Mouse (Mus musculus) MEL (cell line): ENCODE measurements at regions not wholly inside any gene's neighbourhood (a gene's known extent, or its start where the extent isn't known, plus 50 kb on each side); places are given as distances from the start of the nearest gene placed in this dataset.
A peak's percentile ranks its signal among the peaks of the same experiment; 100 is the strongest.

ENCODE experiments used
- CHD1 ChIP-seq: IDR thresholded peaks from 2 replicates; pipeline ENCODE4 v1.6.1; 2012; ENCODE audit warnings: low read depth, mild to moderate bottlenecking, inconsistent platforms, low read length, improper control_type of control experiment
- CTCF ChIP-seq, 3 experiments: IDR thresholded peaks in 2 of 3; conservative IDR thresholded peaks in 1 of 3; 2 replicates each; pipeline ENCODE4 v1.5.1; 2011 to 2012; ENCODE audit warnings: low read length in 3 of 3, low read depth in 2 of 3, mild to moderate bottlenecking in 2 of 3, improper control_type of control experiment in 1 of 3, inconsistent platforms in 1 of 3, mixed read lengths in 1 of 3, moderate library complexity in 1 of 3; ENCODE audit not compliant: control insufficient read depth in 1 of 3, insufficient read depth in 1 of 3, poor library complexity in 1 of 3, severe bottlenecking in 1 of 3
- ELF1 ChIP-seq: IDR thresholded peaks from 2 replicates; pipeline ENCODE4 v1.6.1; 2014; ENCODE audit warnings: low read depth, mild to moderate bottlenecking, inconsistent platforms, low read length, improper control_type of control experiment, moderate library complexity
- EP300 ChIP-seq, 2 experiments: IDR thresholded peaks; 2 replicates each; pipeline ENCODE4 v1.6.1; 2011; ENCODE audit warnings: improper control_type of control experiment in 2 of 2, low read length in 2 of 2, low read depth in 1 of 2, mild to moderate bottlenecking in 1 of 2
- JUND ChIP-seq: IDR thresholded peaks from 2 replicates; pipeline ENCODE4 v1.6.1; 2011; ENCODE audit warnings: low read depth, mild to moderate bottlenecking, improper control_type of control experiment, low read length
- MAFK ChIP-seq: IDR thresholded peaks from 2 replicates; pipeline ENCODE4 v1.6.1; 2011; ENCODE audit warnings: low read depth, mild to moderate bottlenecking, low read length, improper control_type of control experiment, borderline replicate concordance
- MAX ChIP-seq: IDR thresholded peaks from 2 replicates; pipeline ENCODE4 v1.6.1; 2011; ENCODE audit warnings: low read length, improper control_type of control experiment
- NRF1 ChIP-seq: IDR thresholded peaks from 2 replicates; pipeline ENCODE4 v1.6.1; 2014; ENCODE audit warnings: low read depth, mild to moderate bottlenecking, inconsistent platforms, low read length, improper control_type of control experiment, moderate library complexity; ENCODE audit not compliant: poor library complexity, insufficient read depth, severe bottlenecking
- POLR2A ChIP-seq, 2 experiments: IDR thresholded peaks; 2 replicates each; pipeline ENCODE4 v1.6.1; 2011 to 2012; ENCODE audit warnings: low read length in 2 of 2, mild to moderate bottlenecking in 2 of 2, control low read depth in 1 of 2, improper control_type of control experiment in 1 of 2, low read depth in 1 of 2, moderate library complexity in 1 of 2; ENCODE audit not compliant: control insufficient read depth in 1 of 2, insufficient read depth in 1 of 2, poor library complexity in 1 of 2
- RCOR1 ChIP-seq: IDR thresholded peaks from 2 replicates; pipeline ENCODE4 v1.6.1; 2012; ENCODE audit warnings: low read depth, mild to moderate bottlenecking, inconsistent platforms, low read length, improper control_type of control experiment
- SIN3A ChIP-seq: IDR thresholded peaks from 2 replicates; pipeline ENCODE4 v1.6.1; 2012; ENCODE audit warnings: low read length, improper control_type of control experiment, inconsistent platforms
- SMC3 ChIP-seq: IDR thresholded peaks from 2 replicates; pipeline ENCODE4 v1.6.1; 2011; ENCODE audit warnings: low read depth, low read length, improper control_type of control experiment
- ZKSCAN1 ChIP-seq: IDR thresholded peaks from 2 replicates; pipeline ENCODE4 v1.6.1; 2012; ENCODE audit warnings: low read depth, mild to moderate bottlenecking, inconsistent platforms, low read length, improper control_type of control experiment, moderate library complexity

DNA sequence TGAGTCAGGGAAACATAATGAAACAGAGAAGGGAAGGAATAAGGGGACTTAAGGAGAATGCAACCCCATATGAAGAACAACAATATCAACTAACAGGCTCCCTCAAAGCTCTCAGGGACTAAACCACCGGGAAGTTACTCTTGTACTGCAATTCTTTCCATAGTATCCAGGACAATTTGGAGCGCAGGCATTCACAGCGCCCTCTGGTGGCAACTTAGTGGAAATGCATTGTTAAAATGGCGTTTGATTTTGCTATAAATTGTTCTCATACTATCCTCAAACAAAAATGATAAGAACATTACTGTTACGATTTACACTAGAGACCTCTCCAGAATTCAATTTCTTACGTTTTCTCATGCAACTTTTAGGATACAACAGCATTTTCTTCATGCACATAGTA, 1126.1 kb downstream of the Pcdh9 start:
- peak; percentile 58 to 60 (median 59) for TF ChIP-seq CTCF (IDR thresholded peaks at IDR 0.05 in 2 of 3, conservative IDR thresholded peaks at IDR 0.05 in 1 of 3; ENCODE audit: control insufficient read depth in 1 of 3, insufficient read depth in 1 of 3, low read depth in 2 of 3, low read length in 3 of 3, poor library complexity in 1 of 3, severe bottlenecking in 1 of 3)
- no peak for TF ChIP-seq ELF1
- no peak for TF ChIP-seq CHD1
- TF ChIP-seq MAFK, result no peak
- TF ChIP-seq SMC3, result peak; percentile 73
- no peak for TF ChIP-seq POLR2A (IDR thresholded peaks at IDR 0.05; ENCODE audit: control insufficient read depth in 1 of 2, insufficient read depth in 1 of 2, low read depth in 1 of 2, low read length in 2 of 2, poor library complexity in 1 of 2)
- no peak for TF ChIP-seq MAX
- TF ChIP-seq SIN3A, result no peak
- TF ChIP-seq ZKSCAN1, result no peak
- TF ChIP-seq RCOR1, result no peak
- no peak for TF ChIP-seq EP300 (IDR thresholded peaks at IDR 0.05; ENCODE audit: low read depth in 1 of 2, low read length in 2 of 2)
- no peak for TF ChIP-seq NRF1
- no peak for TF ChIP-seq JUND
